Mouse (Mus musculus) CH12.LX (cell line): Measurements from ENCODE around the gene Meox2.

Experiments used
- BHLHE40 ChIP-seq: IDR thresholded peaks from 2 replicates; pipeline ENCODE4 v1.6.1; 2011; ENCODE audit warnings: mild to moderate bottlenecking, low read depth, low read length, improper control_type of control experiment
- CTCF ChIP-seq, 2 experiments: IDR thresholded peaks in 1 of 2; conservative IDR thresholded peaks in 1 of 2; 2 replicates each; pipeline ENCODE4 v1.5.1; 2011 to 2012; ENCODE audit warnings: low read depth in 2 of 2, low read length in 2 of 2, improper control_type of control experiment in 1 of 2, inconsistent platforms in 1 of 2, mild to moderate bottlenecking in 1 of 2, moderate library complexity in 1 of 2
- E2F4 ChIP-seq: IDR thresholded peaks from 2 replicates; pipeline ENCODE4 v1.6.1; 2011; ENCODE audit warnings: low read depth, low read length, improper control_type of control experiment; ENCODE audit not compliant: insufficient replicate concordance
- EP300 ChIP-seq: IDR thresholded peaks from 2 replicates; pipeline ENCODE4 v1.6.1; 2011; ENCODE audit warnings: low read length, improper control_type of control experiment
- JUND ChIP-seq: conservative IDR thresholded peaks from 2 replicates; pipeline ENCODE4 v1.6.1; 2011; ENCODE audit warnings: low read depth, low read length, improper control_type of control experiment
- MXI1 ChIP-seq: IDR thresholded peaks from 2 replicates; pipeline ENCODE4 v1.6.1; 2011; ENCODE audit warnings: mild to moderate bottlenecking, low read depth, low read length, improper control_type of control experiment
- MYC ChIP-seq: IDR thresholded peaks from 2 replicates; pipeline ENCODE4 v1.6.1; 2011; ENCODE audit warnings: low read depth, mild to moderate bottlenecking, improper control_type of control experiment, low read length
- PAX5 ChIP-seq: IDR thresholded peaks from 2 replicates; pipeline ENCODE4 v1.6.1; 2012; ENCODE audit warnings: low read length, inconsistent platforms, mixed read lengths
- POLR2A ChIP-seq: IDR thresholded peaks from 2 replicates; pipeline ENCODE4 v1.6.1; 2011; ENCODE audit warnings: low read depth, mild to moderate bottlenecking, improper control_type of control experiment, low read length
- POLR2AphosphoS2 ChIP-seq: IDR thresholded peaks from 2 replicates; pipeline ENCODE4 v1.6.1; 2011; ENCODE audit warnings: low read depth, low read length, improper control_type of control experiment
- ZC3H11A ChIP-seq: IDR thresholded peaks from 2 replicates; pipeline ENCODE4 v1.6.1; 2012; ENCODE audit warnings: low read depth, mild to moderate bottlenecking, inconsistent platforms, low read length, improper control_type of control experiment
- ZNF384 ChIP-seq: IDR thresholded peaks from 2 replicates; pipeline ENCODE4 v1.6.1; 2012; ENCODE audit warnings: low read depth, low read length, improper control_type of control experiment, inconsistent platforms

DNA sequence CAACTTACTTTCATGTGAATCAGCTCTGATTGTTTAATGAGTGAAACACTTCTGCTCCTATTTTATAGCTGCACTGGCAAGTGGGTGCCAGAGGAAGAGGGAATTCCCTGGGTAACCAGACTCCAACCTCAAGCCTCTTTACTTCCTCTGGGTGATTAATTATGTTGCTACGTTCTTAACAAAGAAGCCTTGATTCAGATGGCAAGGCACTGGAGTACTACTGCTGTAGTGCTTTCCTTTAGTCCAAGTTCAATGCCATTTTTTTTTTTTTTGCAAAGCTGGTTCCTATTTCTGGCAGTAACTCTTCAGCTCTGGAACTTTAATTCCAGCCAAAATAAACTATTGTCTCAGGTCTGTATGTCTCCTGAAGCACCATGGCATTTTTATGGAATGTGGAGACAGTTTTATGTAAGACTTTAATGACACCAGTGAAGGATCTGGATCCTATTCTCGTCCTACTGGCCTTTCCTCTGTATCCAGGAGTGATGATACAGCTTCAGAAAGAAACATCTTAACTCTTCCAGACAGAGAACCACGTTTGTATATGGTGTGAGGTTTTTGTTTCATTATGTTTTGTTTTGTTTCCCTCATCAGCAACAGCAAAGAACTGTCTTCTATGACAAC is 33.9 kb downstream of the Meox2 start:
- TF ChIP-seq BHLHE40, result no peak
- no peak for TF ChIP-seq MXI1
- TF ChIP-seq POLR2A, result no peak
- TF ChIP-seq ZC3H11A, result no peak
- TF ChIP-seq E2F4, result no peak
- no peak for TF ChIP-seq JUND
- TF ChIP-seq ZNF384, result no peak
- TF ChIP-seq PAX5, result no peak
- TF ChIP-seq CTCF (conservative IDR thresholded peaks at IDR 0.05 in 1 of 2, IDR thresholded peaks at IDR 0.05 in 1 of 2; ENCODE audit: low read depth in 2 of 2, low read length in 2 of 2), result no peak
- no peak for TF ChIP-seq EP300
- no peak for TF ChIP-seq MYC
- no peak for TF ChIP-seq POLR2AphosphoS2
